Mouse (Mus musculus) layer of hippocampus, adult 8-10 months (tissue): Measurements from ENCODE around the gene Nxf1. TPM values are rescaled to one million over a fixed set of nuclear protein-coding genes. Genes with fewer than 3 reads are reported as not detected.
A peak's percentile ranks its signal among the peaks of the same experiment; 100 is the strongest.
"Not testable (repeated sequence)": the region's sequence is repeated elsewhere in the genome, so short reads cannot be mapped to it uniquely, and the experiment has no call there.

Experiments used
- DNase-seq, 2 experiments: peaks; one replicate each; pipeline ENCODE4 v3.0.0; 2022; ENCODE audit warnings: low spot score in 2 of 2
- total RNA-seq, 4 experiments: library from RNA; stranded (reverse); gene quantifications; 2 replicates each; pipeline ENCODE4 v1.2.4; 2022

The Nxf1 gene
- total RNA-seq: 100 to 1,000 TPM in 2 of 4 experiments, 10 to 100 TPM in 2; 80.5 to 120 (median 102) TPM

DNA sequence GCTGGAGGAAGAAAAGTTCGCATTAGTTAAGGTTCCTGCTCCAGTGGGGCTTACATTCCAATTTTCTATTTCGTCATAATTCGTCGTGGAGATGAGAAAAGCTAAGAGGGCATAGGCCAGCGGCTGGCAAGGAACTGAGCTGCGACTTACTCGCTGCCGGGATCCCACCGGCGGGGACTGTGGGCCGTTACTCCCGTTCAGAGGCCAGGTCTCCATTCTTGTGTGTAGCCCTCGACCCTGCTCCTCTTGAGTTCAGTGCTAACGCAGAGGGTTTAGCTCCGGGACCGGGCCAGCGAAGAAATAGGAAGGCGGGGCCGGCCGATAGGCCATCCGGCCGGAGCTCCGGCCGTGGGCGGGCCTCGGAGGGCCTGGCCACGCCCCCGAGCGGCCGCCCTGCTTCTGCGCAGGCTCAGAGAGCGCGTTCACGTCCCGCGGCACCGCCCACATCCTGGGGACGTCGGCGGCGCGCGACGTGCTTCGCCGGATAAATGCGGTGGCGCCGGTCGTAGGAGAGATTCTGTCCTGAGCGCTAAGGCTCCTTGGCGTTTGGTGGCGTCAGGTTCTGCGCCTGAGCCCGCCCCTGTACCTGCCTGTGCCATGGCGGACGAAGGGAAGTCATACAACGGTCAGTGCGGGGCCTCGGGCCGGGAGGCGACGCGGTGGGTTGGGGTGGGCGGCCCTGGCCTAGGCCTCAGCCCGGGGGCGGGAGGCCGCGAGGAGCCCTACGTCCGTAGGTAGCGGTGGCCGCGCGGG lies at the start of gene Nxf1:
Nxf1 (plus strand) TSS at position 439 of the 753 bp plus-strand sequence.
- DNase-seq: peak; percentile 75 to 90

DNA sequence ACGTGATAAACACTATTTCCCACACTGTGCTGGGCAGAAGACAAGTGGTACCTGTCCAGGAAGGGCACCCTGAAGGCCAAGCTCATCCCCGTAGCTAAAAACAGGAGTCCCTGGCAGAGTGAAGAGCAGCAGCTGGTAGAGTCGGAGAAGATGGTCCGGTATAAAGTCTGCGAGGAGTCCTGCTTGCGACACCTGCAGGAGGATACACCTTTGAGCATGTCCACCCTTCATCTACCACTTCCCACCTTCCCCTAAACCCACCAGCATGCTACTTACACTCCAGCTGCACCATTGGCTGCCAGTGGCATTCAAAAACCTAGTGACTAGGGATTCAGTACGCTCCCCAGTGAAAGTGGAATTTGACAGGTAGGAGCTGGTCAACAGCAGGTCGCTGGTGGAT lies 47.9 kb upstream of the Nxf1 start:
- no peak for DNase-seq

DNA sequence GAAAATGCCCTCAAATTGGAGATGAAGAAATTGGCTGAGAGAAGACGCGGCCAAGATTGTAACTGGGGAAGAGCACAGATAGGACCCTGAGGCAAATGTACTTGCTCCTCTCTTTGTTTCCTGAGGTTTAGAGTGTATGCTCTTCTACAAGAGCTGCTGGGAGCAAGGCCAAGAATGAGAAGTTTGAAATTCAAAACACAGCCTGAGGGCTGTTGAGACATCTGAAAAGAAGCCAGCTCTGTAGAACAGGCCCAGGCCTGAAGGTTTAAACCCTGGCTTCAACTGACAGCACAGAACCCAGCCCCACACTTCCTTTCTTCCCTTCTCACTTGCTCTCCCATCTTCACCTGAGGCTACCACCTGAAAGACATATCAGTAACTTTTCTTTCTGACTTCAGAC lies 46.8 kb upstream of the Nxf1 start:
- DNase-seq: no peak

DNA sequence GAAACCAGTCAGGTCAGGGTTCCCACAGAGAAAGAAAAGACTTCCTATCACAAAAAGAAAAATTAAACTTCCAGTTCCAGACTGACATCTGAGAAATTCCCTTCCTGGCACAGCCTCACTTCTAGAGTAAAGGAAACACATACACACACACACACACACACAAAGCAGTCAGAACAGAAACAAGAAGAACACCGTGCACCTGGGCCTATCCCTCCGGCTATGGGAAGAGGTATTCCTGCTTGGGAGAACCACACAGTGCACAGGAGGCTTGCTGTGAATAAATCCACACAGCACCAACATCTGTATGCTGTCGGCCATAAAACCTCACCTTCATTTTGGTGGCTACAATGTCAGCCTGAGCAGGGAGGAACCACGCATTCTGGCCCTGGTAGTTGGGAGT lies 45.4 kb upstream of the Nxf1 start:
- DNase-seq: no peak

DNA sequence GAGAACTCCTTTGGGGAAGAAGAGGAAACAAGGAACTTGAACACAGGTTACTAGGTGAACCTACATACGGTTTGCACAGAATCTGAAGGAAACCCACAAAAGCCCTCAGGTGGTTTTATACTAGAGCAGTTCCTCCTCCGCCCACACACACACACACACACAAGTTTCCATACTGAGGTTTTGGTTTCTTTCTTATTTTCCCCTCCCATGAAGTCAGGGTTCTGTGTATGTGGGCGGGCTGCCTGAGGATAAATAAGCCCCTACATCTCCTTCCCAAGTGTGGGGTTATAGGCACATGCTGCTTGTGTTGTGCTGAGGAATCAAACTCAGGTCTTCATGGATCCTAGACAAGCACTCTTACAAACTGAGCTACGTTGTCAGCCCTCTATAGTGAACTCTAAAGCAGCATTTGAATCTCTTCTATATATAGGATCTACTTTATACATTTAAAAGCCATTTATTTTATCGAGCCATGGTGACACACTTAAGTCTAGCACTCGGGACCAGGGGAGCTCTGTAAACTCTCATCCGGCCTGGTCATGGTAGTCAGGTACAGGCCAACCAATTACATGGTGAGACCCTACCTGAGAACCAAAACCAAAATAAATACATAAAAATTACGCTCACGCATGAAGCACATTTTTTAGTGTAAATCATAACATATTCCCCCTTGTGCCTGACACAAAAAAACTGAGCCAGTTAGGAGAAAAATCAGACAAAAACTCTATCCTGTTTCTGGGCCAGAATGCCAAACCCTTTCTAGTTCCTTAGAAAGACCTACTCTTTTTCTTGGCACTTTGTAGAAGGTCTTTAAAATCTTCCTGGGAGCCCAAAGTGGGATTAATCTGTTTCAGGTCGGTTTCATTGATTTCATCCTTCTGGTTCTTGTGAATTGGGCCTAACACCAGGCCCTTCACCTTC lies 44.7 kb upstream of the Nxf1 start:
- DNase-seq: no peak

DNA sequence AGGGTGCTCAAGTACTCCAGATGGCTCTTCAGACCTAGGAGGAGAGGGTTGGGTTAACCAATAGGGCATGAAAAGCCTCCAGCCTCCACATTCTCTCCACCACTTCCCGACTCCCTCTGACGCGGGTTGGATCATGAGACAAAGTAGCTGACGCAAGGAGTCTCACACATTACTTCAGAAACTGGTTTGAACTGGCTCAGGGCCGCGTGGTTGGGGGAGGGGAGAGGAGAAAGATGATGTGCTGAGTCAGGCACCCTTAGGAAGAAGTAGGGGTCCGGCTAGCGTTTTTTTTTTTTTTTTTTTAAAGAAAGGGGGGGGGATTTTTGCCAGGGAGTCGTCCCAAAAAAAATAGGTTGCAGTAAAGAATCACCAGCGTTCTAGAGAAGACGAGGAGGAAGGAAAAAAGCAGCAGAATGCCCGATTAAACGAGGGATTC lies 44.0 kb upstream of the Nxf1 start:
- peak; percentile 51 to 64 for DNase-seq

DNA sequence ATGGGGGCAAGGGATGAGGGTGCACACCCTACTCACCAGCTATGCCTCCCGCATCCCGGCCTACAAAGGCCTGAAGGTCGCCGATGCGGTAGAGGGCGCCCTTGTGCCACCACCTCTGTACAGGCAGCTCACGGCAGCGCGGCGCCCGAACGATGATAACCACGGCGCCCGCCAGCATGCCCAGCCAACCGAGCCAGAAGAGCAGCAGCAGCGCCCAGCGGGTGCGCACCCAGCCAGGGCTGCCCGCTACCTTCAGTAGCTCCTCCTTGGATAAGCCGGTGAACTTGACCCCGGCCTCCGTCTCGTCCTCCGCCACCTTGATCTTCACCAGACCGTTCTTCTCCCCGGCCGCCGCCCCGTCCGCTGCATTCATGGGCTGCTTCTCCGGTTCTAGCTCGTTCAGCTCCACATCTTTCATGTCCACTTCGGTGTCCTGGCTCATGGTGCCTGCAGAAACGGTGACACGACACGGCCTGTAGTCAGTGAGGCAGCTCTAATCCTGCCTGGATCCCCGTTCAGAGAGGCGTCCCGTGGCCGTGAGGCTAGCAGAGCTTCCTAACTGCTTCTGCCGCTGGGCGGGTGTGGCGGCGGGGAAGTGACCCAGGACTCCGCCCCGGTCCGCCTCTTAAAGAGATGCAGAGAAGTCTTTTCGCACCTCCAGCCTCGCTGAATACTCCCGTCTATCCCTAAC lies 43.4 kb upstream of the Nxf1 start:
- peak; percentile 87 to 94 for DNase-seq

DNA sequence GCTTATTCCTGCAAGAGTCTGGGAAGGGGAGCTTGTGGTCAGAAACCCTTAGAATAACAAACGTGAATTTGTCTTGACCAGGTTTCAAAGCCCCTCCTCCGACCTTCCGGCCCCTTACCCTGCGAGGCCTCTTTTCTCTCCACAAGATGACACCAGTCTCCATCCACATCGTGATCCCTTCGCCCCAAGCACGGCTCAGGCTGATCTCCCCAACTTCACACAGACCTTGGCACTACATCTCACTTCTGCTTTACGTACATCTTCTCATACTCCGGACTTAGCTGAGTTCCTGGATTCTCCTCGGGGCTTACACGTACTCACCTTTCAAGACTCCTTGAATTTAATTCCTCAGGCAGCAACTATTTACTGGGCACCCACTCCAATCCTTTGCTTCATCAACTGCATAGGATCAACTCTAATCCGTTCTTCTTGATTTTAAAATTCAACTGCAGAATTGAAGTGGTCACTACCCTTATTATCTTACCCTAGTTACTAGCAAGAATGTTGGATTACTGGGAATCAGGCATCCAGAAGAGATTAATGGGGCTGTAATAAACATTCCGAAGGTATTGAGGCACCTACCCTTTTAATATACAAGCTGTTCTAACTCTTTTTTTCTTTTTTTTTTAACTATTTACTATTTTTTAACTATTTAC lies 42.7 kb upstream of the Nxf1 start:
- no peak for DNase-seq

DNA sequence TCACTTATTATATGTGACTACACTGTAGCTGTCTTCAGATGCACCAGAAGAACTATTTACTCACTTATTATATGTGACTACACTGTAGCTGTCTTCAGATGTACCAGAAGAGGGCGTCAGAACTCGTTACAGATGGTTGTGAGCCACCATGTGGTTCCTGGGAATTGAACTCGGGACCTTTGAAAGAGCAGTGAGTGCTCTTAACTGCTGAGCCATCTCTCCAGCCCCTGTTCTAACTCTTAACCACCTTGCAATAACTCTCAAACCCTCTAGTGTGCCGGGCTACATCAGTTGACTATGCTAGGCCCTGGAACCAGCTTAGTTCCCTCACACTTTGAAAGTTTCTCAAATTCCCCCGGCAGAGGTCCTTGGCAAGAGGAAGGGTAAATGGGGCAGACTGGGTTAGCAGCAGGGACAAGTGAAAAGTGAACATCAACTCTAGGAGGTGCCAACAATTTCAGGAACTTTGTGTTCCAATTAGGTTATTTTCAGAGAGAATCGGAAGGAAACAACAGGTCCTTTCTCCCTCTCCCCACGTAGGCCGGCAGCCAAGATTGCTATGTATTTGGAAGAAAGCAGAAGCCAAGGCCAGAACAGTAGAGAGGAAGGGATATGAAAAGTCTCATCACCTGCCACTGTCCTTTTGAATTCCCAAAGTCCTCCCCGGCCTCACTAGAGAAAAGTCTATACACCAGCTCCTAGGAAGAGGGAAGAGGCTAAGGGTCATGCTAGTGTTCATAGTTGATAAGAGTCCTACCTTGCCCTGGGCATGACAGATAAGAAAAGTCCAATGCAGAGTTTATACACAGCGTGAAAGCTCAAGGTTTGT lies 42.0 kb upstream of the Nxf1 start:
- no peak for DNase-seq

DNA sequence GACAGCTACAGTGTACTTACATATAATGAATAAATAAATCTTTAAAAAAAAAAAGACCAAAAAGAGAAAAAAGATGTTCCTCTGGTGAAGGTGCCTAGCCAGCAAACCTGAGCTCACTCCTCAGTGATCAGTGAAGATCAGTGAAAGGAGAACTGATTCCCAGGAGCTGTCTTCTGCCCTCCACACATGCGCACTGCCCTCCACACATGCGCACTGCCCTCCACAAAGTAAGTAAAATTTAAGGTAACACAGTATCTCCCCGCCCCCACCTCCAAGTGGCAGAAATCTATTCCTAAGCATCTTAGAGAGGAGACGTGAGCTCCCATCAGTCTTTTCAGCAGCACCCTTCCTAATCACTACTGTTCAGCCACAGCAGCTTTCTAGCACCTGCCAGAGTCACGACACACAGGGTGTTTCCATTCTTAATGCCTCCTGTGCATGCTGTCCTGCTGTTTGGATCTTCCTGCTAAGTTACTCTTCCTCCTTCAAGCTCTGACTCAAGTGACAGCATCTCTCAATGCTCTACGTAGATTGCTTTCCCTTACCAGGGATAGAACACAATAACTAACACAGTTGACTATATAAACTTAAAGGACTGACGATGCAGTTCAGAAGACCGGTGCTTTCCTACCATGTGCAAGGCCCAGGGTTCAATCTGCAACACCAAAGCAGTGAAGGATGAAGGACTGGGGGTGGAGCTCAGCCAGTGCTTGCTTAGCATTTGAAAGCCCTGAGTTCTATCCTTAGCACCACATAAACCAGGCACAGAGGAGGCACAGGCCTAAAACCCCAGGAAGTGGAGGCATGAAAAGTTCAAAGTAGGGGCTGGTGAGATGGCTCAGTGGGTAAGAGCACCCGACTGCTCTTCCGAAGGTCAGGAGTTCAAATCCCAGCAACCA lies 40.8 kb upstream of the Nxf1 start:
- no peak for DNase-seq

DNA sequence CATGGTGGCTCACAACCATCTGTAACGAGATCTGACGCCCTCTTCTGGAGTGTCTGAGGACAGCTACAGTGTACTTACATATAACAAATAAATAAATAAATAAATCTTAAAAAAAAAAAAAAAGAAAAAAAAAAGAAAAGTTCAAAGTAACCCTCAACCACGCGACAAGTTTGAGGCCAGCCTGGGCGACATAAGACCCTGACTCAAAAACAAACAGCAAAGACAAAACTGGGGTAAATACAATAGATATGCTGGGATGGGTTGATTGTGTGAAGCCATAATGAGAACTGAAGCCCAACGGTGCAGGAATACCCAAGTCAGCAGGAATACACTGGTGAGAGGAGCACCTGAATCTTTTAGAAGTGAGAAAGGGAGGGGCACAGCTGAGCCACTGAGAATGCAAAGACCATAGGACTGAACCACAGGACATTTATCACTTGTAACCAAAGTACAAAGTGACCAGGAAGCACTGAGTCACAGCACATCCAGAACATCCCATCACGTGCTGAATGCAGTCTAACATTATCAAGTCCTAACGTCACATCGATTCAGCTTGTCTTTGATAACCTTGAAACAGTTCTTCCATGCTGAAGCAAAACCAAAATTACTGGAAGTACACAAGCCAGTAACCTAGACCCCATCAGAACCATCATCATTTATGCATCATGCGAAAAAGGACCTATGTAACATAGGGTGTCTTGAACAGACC lies 40.0 kb upstream of the Nxf1 start:
- DNase-seq: no peak

DNA sequence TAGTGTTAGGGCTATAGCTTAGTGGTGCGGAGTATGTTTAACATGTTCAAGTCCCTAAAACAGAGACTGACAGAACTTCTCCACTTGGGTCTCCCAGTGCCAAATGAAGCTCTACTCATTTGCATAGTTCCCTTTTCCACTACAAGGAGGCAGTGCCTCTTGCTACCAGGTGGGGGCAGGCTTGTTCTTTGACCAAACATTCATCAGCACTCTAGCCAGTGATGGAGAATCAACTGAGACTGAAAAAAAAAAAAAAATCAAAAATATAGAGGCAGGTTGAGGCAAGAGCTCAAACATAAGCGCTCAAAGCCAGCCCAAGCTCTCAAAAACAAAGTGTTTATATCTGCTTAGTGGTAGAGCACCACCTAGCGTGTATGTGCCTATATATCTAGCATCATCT lies 38.5 kb upstream of the Nxf1 start:
- no peak for DNase-seq

DNA sequence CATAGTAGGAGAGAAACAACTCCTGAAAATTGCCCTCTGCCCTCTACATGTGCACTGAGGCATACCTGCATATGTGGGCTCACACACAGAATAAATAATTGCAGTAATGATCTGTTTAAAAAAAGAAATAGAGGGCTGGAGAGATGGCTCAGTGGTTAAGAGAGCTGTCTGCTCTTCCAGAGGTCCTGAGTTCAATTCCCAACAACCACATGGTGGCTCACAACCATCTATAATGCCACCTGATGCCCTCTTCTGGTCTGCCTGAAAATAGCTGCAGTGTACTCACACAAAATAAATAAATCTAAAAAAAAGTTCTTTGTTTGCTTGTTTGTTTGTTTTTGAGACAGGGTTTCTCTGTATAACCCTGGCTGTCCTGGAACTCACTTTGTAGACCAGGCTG lies 37.8 kb upstream of the Nxf1 start:
- not testable (repeated sequence) for DNase-seq

DNA sequence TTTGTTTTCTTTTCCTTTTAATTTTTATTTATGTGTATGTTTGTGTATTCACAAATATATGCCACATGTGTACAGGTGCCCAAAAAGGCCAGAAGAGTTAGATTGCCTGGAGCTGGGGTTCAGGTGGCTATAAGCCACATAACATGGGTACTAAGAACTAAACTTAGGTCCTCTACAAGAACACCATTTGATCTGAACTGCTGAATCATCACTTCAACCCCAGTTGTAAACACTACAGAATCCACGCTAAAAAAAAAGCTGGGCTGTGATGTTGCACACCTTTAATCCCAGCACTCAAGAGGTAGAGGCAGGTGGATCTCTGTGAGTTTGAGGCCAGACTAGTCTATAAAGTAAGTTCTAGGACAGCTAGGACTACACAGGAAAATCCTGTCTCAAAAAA lies 35.5 kb upstream of the Nxf1 start:
- no peak for DNase-seq

DNA sequence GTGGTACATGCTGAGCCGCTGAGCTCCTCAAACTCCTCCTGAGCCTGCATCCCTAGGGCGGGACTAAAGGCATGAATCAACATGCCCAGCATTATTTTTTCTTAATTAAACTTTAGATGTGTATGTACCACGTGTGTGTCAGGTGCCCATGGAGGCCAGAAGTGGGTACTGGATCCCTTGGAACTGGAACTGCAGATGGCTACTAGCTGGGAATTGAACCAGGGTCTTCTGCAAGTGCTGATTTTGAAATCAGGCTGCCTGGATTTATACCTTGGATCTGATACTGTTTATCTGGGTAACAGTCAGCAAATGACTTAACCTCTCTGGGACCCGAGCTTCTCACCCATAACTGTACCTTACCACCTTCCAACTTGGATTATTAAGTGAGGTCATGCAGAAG lies 34.9 kb upstream of the Nxf1 start:
- DNase-seq: no peak

DNA sequence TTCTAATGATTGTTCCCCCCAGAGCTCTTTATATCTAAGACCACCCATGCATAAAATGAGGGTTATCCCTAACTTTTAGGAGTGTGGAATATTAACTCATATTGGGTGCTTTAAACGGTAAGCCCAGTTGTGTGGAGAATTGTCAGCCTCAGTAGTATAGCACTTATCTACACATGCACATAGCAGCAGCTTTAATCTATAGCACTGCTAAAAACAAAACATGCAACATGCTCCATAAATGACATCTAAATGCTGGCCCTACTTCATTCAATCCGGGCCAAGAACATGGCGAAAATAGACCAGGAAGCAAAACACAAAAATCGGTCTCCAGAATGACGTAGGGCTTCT lies 34.3 kb upstream of the Nxf1 start:
- no peak for DNase-seq

DNA sequence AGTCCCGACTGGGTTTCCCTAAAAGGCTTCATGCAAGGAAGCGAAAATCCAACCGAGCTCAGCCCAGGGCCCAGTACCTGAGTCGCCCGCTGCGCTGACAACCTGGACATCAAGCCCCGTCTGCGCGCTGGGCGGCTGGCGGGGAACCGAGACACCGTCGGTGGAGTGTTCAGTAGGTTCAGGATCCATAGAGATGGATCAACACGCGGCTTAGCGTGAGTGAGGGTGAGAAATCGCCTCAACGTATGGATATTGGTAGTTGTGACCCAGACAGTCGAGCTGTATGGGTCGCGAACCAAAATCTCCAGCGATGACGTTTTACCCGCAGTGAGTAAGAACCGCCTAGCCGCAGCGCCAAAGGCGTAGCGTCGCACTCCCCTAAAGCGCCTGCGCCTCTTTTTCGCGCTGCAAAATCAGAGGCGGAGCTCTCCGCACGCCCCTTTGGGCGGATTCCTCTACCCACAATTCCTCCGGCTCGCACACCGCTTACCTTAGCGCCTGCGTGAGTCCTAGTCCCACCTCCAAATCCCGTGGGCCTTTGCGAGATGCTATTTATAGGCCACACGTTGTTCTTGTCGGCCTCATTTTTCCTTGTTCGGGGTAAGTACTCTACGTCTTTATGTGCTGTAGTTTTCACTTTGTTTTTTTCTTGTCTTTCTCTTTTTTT lies 33.8 kb upstream of the Nxf1 start, which contains the start of gene Slc3a2:
Slc3a2 (minus strand) TSS at position 463 of the 667 bp plus-strand sequence.
- DNase-seq: peak; percentile 97
